Mouse (Mus musculus) G1E (cell line): ENCODE data around the gene Rasa3.

Experiments
- CTCF ChIP-seq: IDR thresholded peaks from 2 replicates; pipeline ENCODE4 v1.5.1; 2012; ENCODE audit warnings: low read depth, low read length, inconsistent platforms, mixed read lengths
- GATA1 ChIP-seq: IDR thresholded peaks from 2 replicates; pipeline ENCODE4 v1.6.1; 2012; ENCODE audit warnings: borderline replicate concordance, low read length, inconsistent platforms, mixed read lengths
- GATA2 ChIP-seq: IDR thresholded peaks from 2 replicates; pipeline ENCODE4 v1.6.1; 2012; ENCODE audit warnings: low read depth, low read length, inconsistent platforms, borderline replicate concordance
- POLR2AphosphoS5 ChIP-seq: IDR thresholded peaks from 2 replicates; pipeline ENCODE4 v1.6.1; 2012; ENCODE audit warnings: low read depth, low read length, inconsistent platforms; ENCODE audit not compliant: insufficient replicate concordance
- TAL1 ChIP-seq: conservative IDR thresholded peaks from 2 replicates; pipeline ENCODE4 v1.6.1; 2012; ENCODE audit warnings: low read depth, low read length, inconsistent platforms, mixed read lengths

GRCm38 (mm10) chr8:13594884-13595323 is 82.5 kb downstream of the Rasa3 start:
- TF ChIP-seq CTCF (no peak), GATA1 (no peak), POLR2AphosphoS5 (no peak), TAL1 (no peak), GATA2 (no peak)
